8 mouse cellular contexts compared by ENCODE assay signal in genomic region chr12:54205195-54205594, GRCm38 (mm10). TPM values are rescaled to one million over a fixed set of nuclear protein-coding genes. Genes with fewer than 3 reads are reported as not detected.
DNase-seq lines count a peak whose midpoint lies in the region; ATAC-seq and TF ChIP-seq lines count a peak whose summit lies in the region.

No protein-coding gene starts in this region.

- WGBS in liver, embryonic 12.5 days (ENCODE audit: insufficient replicate concordance): 0% methylated on average over 1 of the region's 1 CpGs
- 3% methylated on average over 1 of the region's 1 CpGs for WGBS in liver, adult 2 months
- 9% methylated on average over 1 of the region's 1 CpGs for WGBS in forebrain, embryonic 15.5 days

- no peak for ATAC-seq in liver, embryonic 12.5 days
- no peak for ATAC-seq in forebrain, embryonic 15.5 days (replicated peaks)

- H3K27ac ChIP-seq in liver, embryonic 12.5 days: no peak overlapping the region
- H3K27ac ChIP-seq in liver, adult 2 months (replicated peaks; ENCODE audit: insufficient read depth, low read depth, low read length): 0 out of 2 replicates have a peak overlapping the region, but pooled peaks have one; percentile 6
- no peak overlapping the region for H3K27ac ChIP-seq in forebrain, embryonic 15.5 days (replicated peaks)

- no peaks in the 10 kb centered on the region for H3K36me3 ChIP-seq in liver, embryonic 12.5 days
- H3K36me3 ChIP-seq in liver, adult 2 months (ENCODE audit: control insufficient read depth, insufficient read depth, low read length): no peaks in the 10 kb centered on the region
- no peaks in the 10 kb centered on the region for H3K36me3 ChIP-seq in forebrain, embryonic 15.5 days

- no peak overlapping the region for H3K9ac ChIP-seq in liver, embryonic 12.5 days
- H3K9ac ChIP-seq in liver, adult 2 months (ENCODE audit: low read depth, low read length): no peak overlapping the region
- no peak overlapping the region for H3K9ac ChIP-seq in forebrain, embryonic 15.5 days (replicated peaks)

- no peaks in the 10 kb centered on the region for H3K79me2 ChIP-seq in liver, adult 2 months (ENCODE audit: control insufficient read depth, insufficient read depth, low read length)

- H3K4me2 ChIP-seq in liver, embryonic 12.5 days: no peak overlapping the region
- no peak overlapping the region for H3K4me2 ChIP-seq in forebrain, embryonic 15.5 days (replicated peaks)

- peaks cover 16% of the 10 kb centered on the region for H3K4me1 ChIP-seq in liver, embryonic 12.5 days
- peaks cover 5% of the 10 kb centered on the region for H3K4me1 ChIP-seq in liver, adult 2 months (ENCODE audit: control insufficient read depth, insufficient read depth, low read length)
- H3K4me1 ChIP-seq in forebrain, embryonic 15.5 days: peaks cover 19% of the 10 kb centered on the region

- TF ChIP-seq CTCF in liver, adult 2 months (IDR thresholded peaks at IDR 0.05; ENCODE audit: low read depth, low read length): peak; percentile 58

- H3K9me3 ChIP-seq in liver, embryonic 12.5 days (replicated peaks): no peaks in the 10 kb centered on the region
- no peaks in the 10 kb centered on the region for H3K9me3 ChIP-seq in forebrain, embryonic 15.5 days

- DNase-seq in liver: peak; percentile 57
- peak; percentile 69 for DNase-seq in adrenal gland, adult 2 months
- DNase-seq in heart, adult 8-10 months (ENCODE audit: low spot score): peak; percentile 61
- peak; percentile 67 for DNase-seq in liver, adult 2 months (ENCODE audit: extremely low read depth, low read depth, low spot score)
- peak; percentile 13 to 31 for DNase-seq in spleen, postnatal 14 days (ENCODE audit: low spot score in 2 of 2)
- no peak for DNase-seq in left cerebral cortex, adult 8-10 months (ENCODE audit: low spot score in 2 of 2)

- peaks cover 33% of the 10 kb centered on the region for H3K27me3 ChIP-seq in liver, embryonic 12.5 days (replicated peaks)
- H3K27me3 ChIP-seq in liver, adult 2 months (ENCODE audit: control insufficient read depth, insufficient read depth, low read length): no peaks in the 10 kb centered on the region
- no peaks in the 10 kb centered on the region for H3K27me3 ChIP-seq in forebrain, embryonic 15.5 days

- no peak for TF ChIP-seq POLR2A in liver, adult 2 months (IDR thresholded peaks at IDR 0.05; ENCODE audit: extremely low read depth, insufficient read depth, low read length)

- no peak overlapping the region for H3K4me3 ChIP-seq in liver, embryonic 12.5 days
- no peak overlapping the region for H3K4me3 ChIP-seq in liver, adult 2 months (ENCODE audit: insufficient read depth, low read depth, low read length)
- no peak overlapping the region for H3K4me3 ChIP-seq in forebrain, embryonic 15.5 days

RNA-seq across cellular contexts. Expression of gene Egln3, which starts 1.5 kb away (rescaled TPM):
- 3.5 and 3.8 TPM in 2 replicates for polyA plus RNA-seq in liver, embryonic 12.5 days (2016; fragmentation: Nextera tagmentation; extraction: Ambion mirVana)
- total RNA-seq in adrenal gland, adult 2 months (2021): 1 to 10 TPM; 5.2 to 7.9 TPM
- polyA plus RNA-seq in adrenal gland, adult 2 months (2012; rRNA removed): 2.1 and 4.9 TPM in 2 replicates
- 100 to 1,000 TPM in 2 of 4 experiments, 10 to 100 TPM in 2; 67.8 to 139 (median 92.1) TPM for total RNA-seq in heart, adult 8-10 months (2022)
- 7.9 and 8.4 TPM in 2 replicates for total RNA-seq in liver, adult 2 months (2014; rRNA removed)
- polyA plus RNA-seq in liver, adult 2 months (2012; rRNA removed): 11.0 and 13.1 TPM in 2 replicates
- 7.1 and 7.7 TPM in 2 replicates for polyA plus RNA-seq in forebrain, embryonic 15.5 days (2015; fragmentation: Nextera tagmentation; extraction: Ambion mirVana)
- 10 to 100 TPM in 1 of 4 experiments, 1 to 10 TPM in 3; 8.8 to 10.8 (median 9.7) TPM for total RNA-seq in left cerebral cortex, adult 8-10 months (2022)

Comparison
In these comparisons a context has a peak if more than half of its experiments do, and no peak if none do; other contexts are left out.
1. DNase-seq: peak in liver (single experiment), adrenal gland, adult 2 months (single experiment), heart, adult 8-10 months (single experiment), liver, adult 2 months (single experiment) and spleen, postnatal 14 days (2 of 2); none in left cerebral cortex, adult 8-10 months (0 of 2).